Mouse (Mus musculus) limb, embryonic 13.5 days (tissue): Measurements from ENCODE around the gene Tas2r126. TPM values are rescaled to one million over a fixed set of nuclear protein-coding genes. Genes with fewer than 3 reads are reported as not detected.
"Not testable (repeated sequence)": the region's sequence is repeated elsewhere in the genome, so short reads cannot be mapped to it uniquely, and the experiment has no call there.

Experiments
- ATAC-seq: fragments of 200-750 bp; cut with Nextera tagmentation; 2 replicates; pipeline ENCODE4 v1.8.0; 2017; ENCODE audit warnings: low read depth, moderate number of reproducible peaks, moderate TSS enrichment; ENCODE audit not compliant: low FRiP score
- H3K27ac ChIP-seq: fragments of 300-500 bp; sonication (generic); 2 replicates; pipeline ENCODE4 v1.5.1; 2015; ENCODE audit warnings: inconsistent platforms, mild to moderate bottlenecking, moderate library complexity
- H3K27me3 ChIP-seq: fragments of 300-500 bp; sonication (generic); 2 replicates; pipeline ENCODE4 v1.6.1; 2015; ENCODE audit warnings: mild to moderate bottlenecking, inconsistent platforms
- H3K36me3 ChIP-seq: fragments of 300-500 bp; sonication (generic); 2 replicates; pipeline ENCODE4 v1.6.1; 2015; ENCODE audit warnings: inconsistent platforms, mild to moderate bottlenecking, moderate library complexity
- H3K4me1 ChIP-seq: fragments of 300-500 bp; sonication (generic); 2 replicates; pipeline ENCODE4 v1.6.1; 2015; ENCODE audit warnings: inconsistent platforms
- H3K4me2 ChIP-seq: fragments of 300-500 bp; sonication (generic); replicated peaks from 2 replicates; pipeline ENCODE4 v1.6.1; 2015; ENCODE audit warnings: inconsistent platforms, mild to moderate bottlenecking, moderate library complexity
- H3K4me3 ChIP-seq: fragments of 300-500 bp; sonication (generic); 2 replicates; pipeline ENCODE4 v1.5.1; 2015; ENCODE audit warnings: moderate library complexity, mild to moderate bottlenecking, inconsistent platforms
- H3K9ac ChIP-seq: fragments of 300-500 bp; sonication (generic); 2 replicates; pipeline ENCODE4 v1.6.1; 2015; ENCODE audit warnings: mild to moderate bottlenecking, inconsistent platforms
- H3K9me3 ChIP-seq: fragments of 300-500 bp; sonication (generic); 2 replicates; pipeline ENCODE4 v1.6.1; 2016; ENCODE audit warnings: inconsistent platforms
- WGBS: fragments of 180-500 bp; shearing (Covaris S2); methylation state at CpG from one replicate; pipeline ENCODE4 v1.1.7; 2015; 5-methylcytosine and 5-hydroxymethylcytosine counted together
- polyA plus RNA-seq: library from polyadenylated mRNA; unstranded; fragments of >200 nt; fragmentation: Nextera tagmentation; extraction: Ambion mirVana; gene quantifications from 2 replicates; pipeline ENCODE4 v1.2.1, GENCODE M21; 2015

The Tas2r126 gene
- polyA plus RNA-seq, 1 experiment from 2014 or later: not detected

- H3K27ac ChIP-seq: no peak overlapping the region
- no peak for ATAC-seq
Observed at GRCm38 (mm10) chr6:42426337-42426736, 8.0 kb upstream of the Tas2r126 start.

GRCm38 (mm10) chr6:42433554-42433953, 781 bp upstream of the Tas2r126 start:
- no peak for ATAC-seq
- Histone ChIP-seq H3K9me3 (no peaks in the 10 kb centered on the region), H3K27me3 (no peaks in the 10 kb centered on the region), H3K27ac (no peak overlapping the region), H3K9ac (no peak overlapping the region), H3K36me3 (no peaks in the 10 kb centered on the region), H3K4me2 (no peak overlapping the region), H3K4me1 (no peaks in the 10 kb centered on the region), H3K4me3 (no peak overlapping the region)
- 75% methylated on average over 2 of the region's 2 CpGs for WGBS

More at GRCm38 (mm10) chr6:42426337-42426736, 8.0 kb upstream of the Tas2r126 start:
- no peaks in the 10 kb centered on the region for H3K27me3 ChIP-seq
- H3K9me3 ChIP-seq: no peaks in the 10 kb centered on the region
- no peak overlapping the region for H3K9ac ChIP-seq
- H3K4me2 ChIP-seq: no peak overlapping the region
- H3K4me3 ChIP-seq: no peak overlapping the region
- H3K36me3 ChIP-seq: no peaks in the 10 kb centered on the region
- 83% methylated on average over 4 of the region's 4 CpGs for WGBS
- H3K4me1 ChIP-seq: no peaks in the 10 kb centered on the region

DNA sequence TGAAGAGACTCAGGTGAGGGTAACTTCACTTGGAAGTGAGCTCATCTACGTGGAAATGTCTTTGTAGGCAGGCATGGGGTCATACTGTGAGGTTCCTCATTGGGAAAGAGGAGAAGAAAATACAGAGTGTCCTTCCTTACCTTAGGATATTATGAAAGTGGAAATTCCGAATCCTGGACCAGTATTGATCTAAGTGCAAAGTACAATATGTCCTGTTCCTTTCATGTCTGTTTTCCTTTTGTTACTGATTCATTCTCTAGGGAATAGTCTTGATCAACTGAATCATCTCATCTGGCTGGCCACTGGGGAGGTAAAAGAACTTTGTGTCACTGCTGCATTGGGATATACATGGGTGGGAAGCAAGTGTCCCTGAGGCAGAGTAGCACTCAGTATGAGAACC, 1.2 kb downstream of the Tas2r126 start:
- 67% methylated on average over 2 of the region's 2 CpGs for WGBS
- no peaks in the 10 kb centered on the region for H3K9me3 ChIP-seq
- no peaks in the 10 kb centered on the region for H3K36me3 ChIP-seq
- no peak overlapping the region for H3K4me3 ChIP-seq
- H3K4me2 ChIP-seq: no peak overlapping the region
- H3K4me1 ChIP-seq: no peaks in the 10 kb centered on the region
- H3K27me3 ChIP-seq: no peaks in the 10 kb centered on the region
- H3K9ac ChIP-seq: no peak overlapping the region
- ATAC-seq: no peak
- H3K27ac ChIP-seq: no peak overlapping the region

DNA sequence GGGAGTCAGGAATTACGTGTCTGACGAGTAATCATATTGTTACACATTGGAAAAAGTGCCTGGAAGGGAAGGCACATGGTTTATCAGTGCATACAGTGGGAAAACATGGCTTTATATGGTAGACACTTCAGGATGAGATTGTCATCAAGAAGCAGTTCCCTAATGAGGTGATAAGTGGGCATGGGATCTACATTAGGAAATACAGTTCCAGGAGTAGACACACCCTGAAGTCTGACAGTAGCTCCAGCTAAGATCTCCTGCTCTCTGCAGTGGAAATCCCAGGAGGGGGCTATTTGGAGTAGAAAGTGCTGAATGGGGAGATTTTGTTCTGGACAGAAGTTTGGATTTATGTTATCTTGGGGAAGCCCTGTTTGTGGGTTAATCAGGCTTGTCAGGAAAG, 7.1 kb downstream of the Tas2r126 start:
- H3K4me2 ChIP-seq: no peak overlapping the region
- no peak overlapping the region for H3K27ac ChIP-seq
- H3K4me1 ChIP-seq: no peaks in the 10 kb centered on the region
- H3K36me3 ChIP-seq: no peaks in the 10 kb centered on the region
- H3K9me3 ChIP-seq: no peaks in the 10 kb centered on the region
- 73% methylated on average over 2 of the region's 2 CpGs for WGBS
- H3K27me3 ChIP-seq: no peaks in the 10 kb centered on the region
- no peak overlapping the region for H3K9ac ChIP-seq
- H3K4me3 ChIP-seq: no peak overlapping the region
- ATAC-seq: no peak

DNA sequence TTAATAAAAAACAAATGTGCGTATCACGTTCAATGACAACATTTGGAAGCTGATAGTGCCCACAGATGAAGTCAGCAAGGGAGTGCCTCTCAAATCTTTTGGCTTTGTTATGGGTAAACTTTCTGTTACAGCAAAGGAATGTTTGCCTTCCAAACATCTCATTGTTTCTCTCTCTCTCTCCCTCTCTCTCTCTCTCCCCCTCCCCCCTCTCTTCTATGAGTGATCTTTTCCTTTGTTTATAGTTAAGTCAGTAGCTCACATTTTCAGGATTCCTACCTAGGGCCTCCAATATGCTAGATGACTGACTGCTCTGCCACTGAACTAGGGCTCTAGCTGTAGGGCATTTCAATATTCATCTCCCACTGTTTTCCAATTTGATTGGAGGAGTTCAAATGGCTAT, 10.2 kb downstream of the Tas2r126 start:
- H3K9me3 ChIP-seq: no peaks in the 10 kb centered on the region
- no peak overlapping the region for H3K4me2 ChIP-seq
- H3K4me3 ChIP-seq: no peak overlapping the region
- H3K9ac ChIP-seq: no peak overlapping the region
- H3K36me3 ChIP-seq: no peaks in the 10 kb centered on the region
- H3K4me1 ChIP-seq: no peaks in the 10 kb centered on the region
- no peak overlapping the region for H3K27ac ChIP-seq
- H3K27me3 ChIP-seq: no peaks in the 10 kb centered on the region
- WGBS: 74% methylated on average over 2 of the region's 2 CpGs
- no peak for ATAC-seq

- no peaks in the 10 kb centered on the region for H3K4me1 ChIP-seq
- H3K9me3 ChIP-seq: no peaks in the 10 kb centered on the region
- H3K36me3 ChIP-seq: no peaks in the 10 kb centered on the region
- H3K27me3 ChIP-seq: no peaks in the 10 kb centered on the region
- 76% methylated on average over 2 of the region's 2 CpGs for WGBS
- no peak overlapping the region for H3K9ac ChIP-seq
- no peak for ATAC-seq
- H3K4me3 ChIP-seq: no peak overlapping the region
- H3K4me2 ChIP-seq: no peak overlapping the region
- no peak overlapping the region for H3K27ac ChIP-seq
Observed at GRCm38 (mm10) chr6:42447381-42447780, 13.0 kb downstream of the Tas2r126 start.

- no peak within 1 kb of the TSS for H3K4me2 ChIP-seq
- H3K36me3 ChIP-seq: no peaks in the 10 kb centered on the region
- H3K4me3 ChIP-seq: no peak within 1 kb of the TSS
- no peak within 1 kb of the TSS for H3K9ac ChIP-seq
- WGBS: 83% methylated on average over 1 of the region's 1 CpGs
- H3K9me3 ChIP-seq: no peaks in the 10 kb centered on the region
- no peaks in the 10 kb centered on the region for H3K27me3 ChIP-seq
- H3K4me1 ChIP-seq: no peaks in the 10 kb centered on the region
- ATAC-seq: no peak
- no peak within 1 kb of the TSS for H3K27ac ChIP-seq
Observed at GRCm38 (mm10) chr6:42465096-42465495, 30.8 kb downstream of the Tas2r126 start, which contains the start of gene Olfr458. TSS of gene Olfr458 (minus strand) at chr6:42465196.

GRCm38 (mm10) chr6:42470542-42470941, 36.2 kb downstream of the Tas2r126 start:
- no peak for ATAC-seq
- H3K36me3 ChIP-seq: no peaks in the 10 kb centered on the region
- H3K27me3 ChIP-seq: no peaks in the 10 kb centered on the region
- H3K9me3 ChIP-seq: no peaks in the 10 kb centered on the region
- H3K4me1 ChIP-seq: no peaks in the 10 kb centered on the region
- no peak overlapping the region for H3K4me2 ChIP-seq
- H3K27ac ChIP-seq: no peak overlapping the region
- H3K9ac ChIP-seq: no peak overlapping the region
- no peak overlapping the region for H3K4me3 ChIP-seq
- WGBS: 88% methylated on average over 4 of the region's 4 CpGs

DNA sequence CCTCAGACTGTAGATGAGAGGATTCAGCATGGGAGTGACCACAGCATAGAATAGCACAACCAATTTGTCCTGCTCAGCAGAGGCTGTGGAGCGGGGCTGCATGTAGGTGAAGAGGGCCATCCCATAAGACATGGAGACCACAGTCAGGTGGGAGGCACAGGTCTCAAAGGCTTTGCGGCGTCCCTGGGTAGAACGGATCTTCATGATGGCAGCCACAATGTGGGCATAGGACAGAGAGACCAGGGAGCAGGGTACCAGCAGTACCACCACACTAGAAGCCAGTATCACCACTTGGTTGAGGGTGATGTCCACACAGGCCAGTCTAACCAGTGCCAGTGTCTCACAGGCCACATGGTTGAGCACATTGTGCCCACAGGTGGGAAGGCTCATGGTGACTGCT, 37.0 kb downstream of the Tas2r126 start:
- WGBS: 89% methylated on average over 4 of the region's 4 CpGs

GRCm38 (mm10) chr6:42476235-42476634, 41.9 kb downstream of the Tas2r126 start, which contains the start of gene Olfr457:
TSS of gene Olfr457 (minus strand) at chr6:42476335.
- Histone ChIP-seq H3K9ac (no peak within 1 kb of the TSS), H3K9me3 (no peaks in the 10 kb centered on the region), H3K4me1 (no peaks in the 10 kb centered on the region), H3K36me3 (no peaks in the 10 kb centered on the region), H3K27me3 (no peaks in the 10 kb centered on the region), H3K4me2 (no peak within 1 kb of the TSS), H3K27ac (no peak within 1 kb of the TSS), H3K4me3 (no peak within 1 kb of the TSS)
- WGBS: 67% methylated on average over 1 of the region's 1 CpGs
- ATAC-seq: no peak

More for the DNA sequence above, 37.0 kb downstream of the Tas2r126 start:
- not testable (repeated sequence) for H3K9ac ChIP-seq, H3K4me2 ChIP-seq, H3K27ac ChIP-seq, H3K4me3 ChIP-seq, H3K36me3 ChIP-seq, ATAC-seq, H3K27me3 ChIP-seq, H3K9me3 ChIP-seq, H3K4me1 ChIP-seq

- no peak for ATAC-seq
- H3K9ac ChIP-seq: no peak overlapping the region
- no peaks in the 10 kb centered on the region for H3K4me1 ChIP-seq
- H3K9me3 ChIP-seq: no peaks in the 10 kb centered on the region
- no peaks in the 10 kb centered on the region for H3K27me3 ChIP-seq
- no peak overlapping the region for H3K4me2 ChIP-seq
- H3K4me3 ChIP-seq: no peak overlapping the region
- no peaks in the 10 kb centered on the region for H3K36me3 ChIP-seq
- no peak overlapping the region for H3K27ac ChIP-seq
Observed at GRCm38 (mm10) chr6:42484633-42485032, 50.3 kb downstream of the Tas2r126 start.
